Mouse (Mus musculus) testis, adult 2 months (tissue): Measurements from ENCODE around the gene Rsf1.

Experiments used
- CTCF ChIP-seq: fragments of 200-500 bp; IDR thresholded peaks from 2 replicates; pipeline ENCODE4 v1.5.1; 2012; ENCODE audit warnings: low read depth, mild to moderate bottlenecking, inconsistent platforms, low read length, moderate library complexity; ENCODE audit not compliant: control insufficient read depth, insufficient read depth, insufficient replicate concordance
- POLR2A ChIP-seq: fragments of 200-500 bp; IDR thresholded peaks from 2 replicates; pipeline ENCODE4 v1.6.1; 2012; ENCODE audit warnings: low read depth, mild to moderate bottlenecking, inconsistent platforms, low read length, moderate library complexity; ENCODE audit not compliant: control insufficient read depth

DNA sequence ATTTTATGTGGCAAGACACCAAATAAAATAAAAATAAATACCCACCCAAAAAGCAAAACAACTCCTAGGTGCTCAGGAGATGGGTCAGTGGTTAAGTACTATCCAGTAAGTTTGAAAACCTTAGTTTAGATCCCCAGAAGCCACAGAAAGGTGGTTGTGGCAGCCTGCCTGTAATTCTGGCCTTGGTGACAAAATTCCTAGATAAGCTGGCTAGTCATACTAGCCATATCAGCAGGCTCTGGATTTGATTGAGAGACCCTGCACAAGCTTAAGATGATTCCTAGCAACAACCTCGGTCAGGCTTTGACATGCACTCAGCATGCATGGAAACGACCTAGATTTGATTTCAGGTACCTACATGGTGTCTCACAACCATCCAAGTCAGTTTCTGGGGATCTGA lies 49.7 kb downstream of the Rsf1 start:
- TF ChIP-seq CTCF (no peak), POLR2A (no peak)
